Mouse (Mus musculus) spleen, postnatal 0 days (tissue): Measurements from ENCODE around the gene Cbx7. TPM values are rescaled to one million over a fixed set of nuclear protein-coding genes. Genes with fewer than 3 reads are reported as not detected.

Source experiments
- polyA plus RNA-seq: library from polyadenylated mRNA; unstranded; fragments of >200 nt; fragmentation: Nextera tagmentation; extraction: Ambion mirVana; gene quantifications from 2 replicates; pipeline ENCODE4 v1.2.1, GENCODE M21; 2015

Gene Cbx7
- 3.6 and 4.0 TPM in 2 replicates for polyA plus RNA-seq

DNA sequence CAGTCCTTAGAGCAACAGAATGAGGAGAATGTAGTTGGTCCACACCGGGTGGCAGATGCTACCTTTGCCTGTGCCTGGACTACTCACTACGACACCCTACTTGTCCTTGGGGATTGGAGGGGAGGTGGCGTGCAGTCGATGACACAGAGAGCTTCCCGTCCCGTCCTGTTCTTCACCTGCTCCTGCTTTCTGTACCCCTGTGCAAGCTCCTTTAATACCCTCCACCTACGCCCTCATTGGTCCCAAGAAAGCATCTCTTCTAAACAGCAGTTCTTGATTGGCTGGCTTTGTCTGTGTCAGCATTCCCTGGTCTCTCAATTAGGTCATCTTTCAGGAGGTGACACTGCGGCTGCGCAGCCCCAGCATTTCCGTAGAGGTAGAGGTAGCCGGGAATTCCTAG, at the start of gene Cbx7:
Gene Cbx7 (minus strand): TSS at position 180 of the 400 bp plus-strand sequence.

GRCm38 (mm10) chr15:80014321-80015210, 43.6 kb upstream of the Cbx7 start, which contains the start of gene Pdgfb:
Gene Pdgfb (minus strand): TSS chr15:80014977.

DNA sequence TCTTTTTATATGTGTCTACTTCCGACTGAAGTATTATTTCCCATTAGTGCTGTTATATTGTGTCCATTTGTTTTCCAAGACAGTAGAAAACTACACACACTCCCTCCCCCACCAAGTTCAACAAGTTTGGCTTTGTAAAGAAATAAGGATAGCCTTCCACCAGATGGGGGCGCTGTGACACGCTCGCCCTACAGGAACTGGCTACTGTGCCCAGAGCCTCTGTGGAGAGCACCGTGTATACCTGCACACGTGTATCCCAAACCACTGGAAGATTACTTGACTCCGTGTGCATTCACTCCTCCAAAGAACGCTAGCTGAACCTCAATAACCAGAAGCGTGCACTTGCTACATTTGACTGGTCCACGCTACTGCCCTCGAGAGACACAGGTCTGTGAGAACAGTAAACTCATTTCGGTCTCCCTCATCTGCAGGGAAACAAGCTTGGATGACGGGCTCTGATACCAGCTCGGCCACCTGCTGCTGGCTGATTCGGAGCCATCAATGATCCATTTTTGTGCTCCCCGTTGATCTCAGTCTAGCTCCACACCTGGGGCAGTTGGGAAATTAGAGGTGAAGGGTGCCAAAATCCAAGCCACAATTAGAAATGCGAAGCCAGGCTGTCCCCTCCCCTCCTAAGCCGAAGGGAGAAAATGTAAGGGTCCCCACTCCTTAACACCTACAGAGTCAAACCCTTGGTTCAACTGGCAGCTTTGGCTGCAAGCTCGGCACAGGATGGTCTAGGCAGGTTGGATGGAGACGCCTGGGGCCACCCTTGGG, 79.3 kb downstream of the Cbx7 start, which contains the start of gene Apobec3:
Gene Apobec3 (plus strand): TSS at position 224 of the 777 bp plus-strand sequence.

Other genes starting within 250 kb of the Cbx7 start
- 7.1 and 7.6 TPM in 2 replicates for gene Sun2, start 228.6 kb downstream of the Cbx7 start, polyA plus RNA-seq
- 13.8 and 18.1 TPM in 2 replicates for gene Dnal4, start 193.3 kb downstream of the Cbx7 start, polyA plus RNA-seq
- gene Nptxr, start 166.4 kb downstream of the Cbx7 start, polyA plus RNA-seq: 1.2 and 1.8 TPM in 2 replicates
- gene Npcd, start 136.9 kb downstream of the Cbx7 start, polyA plus RNA-seq: not detected in 2 replicates
- 12.5 and 18.4 TPM in 2 replicates for gene Cbx6, start 136.4 kb downstream of the Cbx7 start, polyA plus RNA-seq
- gene Apobec3, start 79.5 kb downstream of the Cbx7 start, polyA plus RNA-seq: 114 TPM in 2 replicates
- 1.6 and 1.9 TPM in 2 replicates for gene Pdgfb, start 43.9 kb upstream of the Cbx7 start, polyA plus RNA-seq
- gene Syngr1, start 120.2 kb upstream of the Cbx7 start, polyA plus RNA-seq: 33.7 and 42.0 TPM in 2 replicates
- 779 and 800 TPM in 2 replicates for gene Rpl3, start 120.7 kb upstream of the Cbx7 start, polyA plus RNA-seq
- gene Tab1, start 162.0 kb upstream of the Cbx7 start, polyA plus RNA-seq: 20.0 and 20.1 TPM in 2 replicates
- gene Mgat3, start 202.6 kb upstream of the Cbx7 start, polyA plus RNA-seq: 0.53 and 1.0 TPM in 2 replicates